ENCODE assay signal across 12 mouse cellular contexts in genomic region chr9:21439914-21440313, GRCm38 (mm10).
"Had no signal": no experiment of that assay in that cellular context is flagged by ENCODE, and none has a peak within 500 bp of the region (broad histone marks: within the 10 kb centered on the region; RNA-seq: fewer than 3 reads in every experiment).

No protein-coding gene starts in this region.

- ATAC-seq: intestine, postnatal 0 days; midbrain, embryonic 13.5 days; midbrain, embryonic 16.5 days had no signal

- H3K27me3 ChIP-seq: liver, embryonic 13.5 days; midbrain, embryonic 13.5 days had no signal

- H3K9me3 ChIP-seq: liver, embryonic 13.5 days; midbrain, embryonic 10.5 days; midbrain, embryonic 13.5 days had no signal

- H3K9ac ChIP-seq: liver, embryonic 13.5 days; midbrain, embryonic 13.5 days had no signal

- H3K4me1 ChIP-seq: midbrain, embryonic 10.5 days had no signal

- H3K4me2 ChIP-seq: liver, embryonic 13.5 days; midbrain, embryonic 13.5 days had no signal

- H3K4me3 ChIP-seq: liver, embryonic 13.5 days; midbrain, embryonic 10.5 days; midbrain, embryonic 13.5 days had no signal

- H3K27ac ChIP-seq: liver, embryonic 13.5 days; midbrain, embryonic 10.5 days; midbrain, embryonic 13.5 days had no signal

- DNase-seq: kidney, adult 2 months; kidney, postnatal 10 days; kidney, postnatal 36 days; liver, embryonic 13.5 days; lung, adult 2 months; lung, postnatal 14 days; lung, postnatal 4 days; thymus, postnatal 36 days had no signal

- H3K36me3 ChIP-seq: midbrain, embryonic 13.5 days had no signal
